In genomic region chr16:85128347-85128664, GRCm38 (mm10) we compare ENCODE assay signal across 9 mouse cellular contexts. TPM values are rescaled to one million over a fixed set of nuclear protein-coding genes. Genes with fewer than 3 reads are reported as not detected.
DNase-seq lines count a peak whose midpoint lies in the region; ATAC-seq and TF ChIP-seq lines count a peak whose summit lies in the region.
"Had no signal": no experiment of that assay in that cellular context is flagged by ENCODE, and none has a peak within 500 bp of the region (broad histone marks: within the 10 kb centered on the region; RNA-seq: fewer than 3 reads in every experiment).

No protein-coding gene starts in this region.

- H3K4me2 ChIP-seq in embryonic facial prominence, embryonic 14.5 days (ENCODE audit: low read depth, low read length): peak overlapping the region; percentile 24
- H3K4me2 ChIP-seq in limb, embryonic 13.5 days (replicated peaks): peak overlapping the region; percentile 38

- TF ChIP-seq CTCF in layer of hippocampus, adult 2 months (conservative IDR thresholded peaks at IDR 0.05): no peak
- no peak for TF ChIP-seq CTCF in cerebellum, adult 2 months (IDR thresholded peaks at IDR 0.05; ENCODE audit: borderline replicate concordance, insufficient read depth, low read depth, low read length)

- no peak overlapping the region for H3K4me3 ChIP-seq in layer of hippocampus, adult 2 months
- no peak overlapping the region for H3K4me3 ChIP-seq in cerebellum, adult 2 months (replicated peaks; ENCODE audit: insufficient read depth, low read depth, low read length)
- no peak overlapping the region for H3K4me3 ChIP-seq in embryonic facial prominence, embryonic 14.5 days (ENCODE audit: low read depth, low read length)
- H3K4me3 ChIP-seq in limb, embryonic 13.5 days: no peak overlapping the region

- peak; percentile 85 for ATAC-seq in embryonic facial prominence, embryonic 14.5 days (ENCODE audit: low read depth)
- ATAC-seq in limb, embryonic 13.5 days (ENCODE audit: low FRiP score, low read depth): peak; percentile 83

- no peaks in the 10 kb centered on the region for H3K27me3 ChIP-seq in cerebellum, adult 2 months (ENCODE audit: control insufficient read depth, insufficient read depth, low read length)
- H3K27me3 ChIP-seq in embryonic facial prominence, embryonic 14.5 days (replicated peaks; ENCODE audit: control insufficient read depth, insufficient read depth, low read length): no peaks in the 10 kb centered on the region
- no peaks in the 10 kb centered on the region for H3K27me3 ChIP-seq in limb, embryonic 13.5 days

- DNase-seq in layer of hippocampus, adult 2 months (ENCODE audit: low spot score in 2 of 2): no peak
- DNase-seq in layer of hippocampus, adult 8-10 months (ENCODE audit: low spot score in 2 of 2): no peak
- peak; percentile 52 to 60 for DNase-seq in cerebellum, adult 2 months
- peak; percentile 92 for DNase-seq in embryonic facial prominence, embryonic 14.5 days (ENCODE audit: low spot score)
- DNase-seq in layer of hippocampus, adult 11-12 months (ENCODE audit: low spot score): no peak
- no peak for DNase-seq in testis, postnatal 14 days (ENCODE audit: low spot score)
- DNase-seq in adrenal gland, postnatal 36 days: no peak
- DNase-seq: kidney, postnatal 36 days had no signal

- H3K4me1 ChIP-seq in cerebellum, adult 2 months (ENCODE audit: control insufficient read depth, insufficient read depth, low read length): peaks cover 12% of the 10 kb centered on the region; the same call in 1 of the 2 replicates
- H3K4me1 ChIP-seq in embryonic facial prominence, embryonic 14.5 days (ENCODE audit: control insufficient read depth, insufficient read depth, low read length): peaks cover 50% of the 10 kb centered on the region
- H3K4me1 ChIP-seq in limb, embryonic 13.5 days: peaks cover 58% of the 10 kb centered on the region

- WGBS in cerebellum, adult 2 months: 2% methylated on average over 5 of the region's 5 CpGs
- WGBS in embryonic facial prominence, embryonic 14.5 days: 16% methylated on average over 5 of the region's 5 CpGs
- 7% methylated on average over 5 of the region's 5 CpGs for WGBS in limb, embryonic 13.5 days

- H3K27ac ChIP-seq in layer of hippocampus, adult 2 months: peak overlapping the region; percentile 56
- H3K27ac ChIP-seq in cerebellum, adult 2 months (ENCODE audit: insufficient read depth, low read length): peak overlapping the region; percentile 51; the same call in 1 of the 2 replicates
- peak overlapping the region; percentile 90 for H3K27ac ChIP-seq in embryonic facial prominence, embryonic 14.5 days (replicated peaks; ENCODE audit: low read depth, low read length)
- H3K27ac ChIP-seq in limb, embryonic 13.5 days: peak overlapping the region; percentile 91

- no peaks in the 10 kb centered on the region for H3K9me3 ChIP-seq in embryonic facial prominence, embryonic 14.5 days (ENCODE audit: control insufficient read depth, low read length)
- peaks cover 4% of the 10 kb centered on the region; the same call in 1 of the 2 replicates for H3K9me3 ChIP-seq in limb, embryonic 13.5 days

- H3K9ac ChIP-seq in embryonic facial prominence, embryonic 14.5 days (ENCODE audit: low read depth, low read length): no peak overlapping the region
- no peak overlapping the region for H3K9ac ChIP-seq in limb, embryonic 13.5 days

- no peak for TF ChIP-seq POLR2A in cerebellum, adult 2 months (IDR thresholded peaks at IDR 0.05; ENCODE audit: borderline replicate concordance, insufficient read depth, low read length)

- no peaks in the 10 kb centered on the region for H3K36me3 ChIP-seq in embryonic facial prominence, embryonic 14.5 days (ENCODE audit: control insufficient read depth, insufficient read depth, low read length)
- no peaks in the 10 kb centered on the region for H3K36me3 ChIP-seq in limb, embryonic 13.5 days

RNA-seq across cellular contexts. Expression of gene App, which starts 45.3 kb away (rescaled TPM):
- total RNA-seq in layer of hippocampus, adult 2 months (2021): 1,000 to 10,000 TPM; 1,175 to 1,228 TPM
- total RNA-seq in layer of hippocampus, adult 8-10 months (2022): 1,000 to 10,000 TPM; 1,204 to 1,249 (median 1,228) TPM
- polyA plus RNA-seq in cerebellum, adult 2 months (2012; rRNA removed): 1,076 and 1,150 TPM in 2 replicates
- polyA plus RNA-seq in embryonic facial prominence, embryonic 14.5 days (2014; fragmentation: Nextera tagmentation; extraction: Ambion mirVana): 239 and 259 TPM in 2 replicates
- 180 and 183 TPM in 2 replicates for polyA plus RNA-seq in limb, embryonic 13.5 days (2015; fragmentation: Nextera tagmentation; extraction: Ambion mirVana)
- total RNA-seq in adrenal gland, postnatal 36 days (2021): 100 to 1,000 TPM; 345 to 351 TPM

Comparison
In these comparisons a context has a peak if more than half of its experiments do, and no peak if none do; other contexts are left out.
1. DNase-seq: peak in cerebellum, adult 2 months (2 of 2) and embryonic facial prominence, embryonic 14.5 days (single experiment); none in layer of hippocampus, adult 2 months (0 of 2), layer of hippocampus, adult 8-10 months (0 of 2), layer of hippocampus, adult 11-12 months (single experiment), testis, postnatal 14 days (single experiment) and adrenal gland, postnatal 36 days (0 of 2).
2. Peak in every context shown above with its lines, with median percentiles within 50 percentile points of each other: H3K27ac ChIP-seq.